Mouse (Mus musculus) urinary bladder, postnatal 4 days (tissue): ENCODE measurements around the gene Gm10277.
"Not testable (repeated sequence)": the region's sequence is repeated elsewhere in the genome, so short reads cannot be mapped to it uniquely, and the experiment has no call there.

ENCODE experiments used
- DNase-seq, 2 experiments: peaks; one replicate each; pipeline ENCODE4 v3.0.0; 2021 to 2022; ENCODE audit warnings: low spot score in 2 of 2

The Gm10277 gene

GRCm38 (mm10) chr11:77771879-77772713, 15.5 kb downstream of the Gm10277 start:
- DNase-seq: no peak

GRCm38 (mm10) chr11:77770346-77770745, 17.2 kb downstream of the Gm10277 start:
- no peak for DNase-seq

GRCm38 (mm10) chr11:77769496-77769895, 18.1 kb downstream of the Gm10277 start:
- DNase-seq: no peak

GRCm38 (mm10) chr11:77766351-77767001, 21.1 kb downstream of the Gm10277 start:
- peak in 1 of 2 experiments; percentile 52 for DNase-seq

- no peak for DNase-seq
Measured at GRCm38 (mm10) chr11:77765459-77765777, 22.1 kb downstream of the Gm10277 start.

GRCm38 (mm10) chr11:77764694-77765458, 22.7 kb downstream of the Gm10277 start:
- DNase-seq: no peak

GRCm38 (mm10) chr11:77763673-77764340, 23.7 kb downstream of the Gm10277 start:
- peak in 1 of 2 experiments; percentile 49 for DNase-seq

GRCm38 (mm10) chr11:77762783-77763672, 24.5 kb downstream of the Gm10277 start, which contains the start of gene Myo18a:
TSS of gene Myo18a (plus strand) at chr11:77763246.
- DNase-seq: peak; percentile 78 to 85

- no peak for DNase-seq
Measured at GRCm38 (mm10) chr11:77760031-77760430, 27.5 kb downstream of the Gm10277 start.

GRCm38 (mm10) chr11:77753469-77753868, 34.1 kb downstream of the Gm10277 start:
- no peak for DNase-seq

- DNase-seq: no peak
Measured at GRCm38 (mm10) chr11:77752525-77752924, 35.0 kb downstream of the Gm10277 start.

GRCm38 (mm10) chr11:77748996-77749395, 38.6 kb downstream of the Gm10277 start:
- no peak for DNase-seq

- not testable (repeated sequence) for DNase-seq
Measured at GRCm38 (mm10) chr11:77747103-77747502, 40.4 kb downstream of the Gm10277 start.

- DNase-seq: no peak
Measured at GRCm38 (mm10) chr11:77746652-77747051, 40.9 kb downstream of the Gm10277 start.

- no peak for DNase-seq
Measured at GRCm38 (mm10) chr11:77743966-77744365, 43.6 kb downstream of the Gm10277 start.

- no peak for DNase-seq
Measured at GRCm38 (mm10) chr11:77738555-77738954, 49.0 kb downstream of the Gm10277 start.

GRCm38 (mm10) chr11:77737289-77737688, 50.3 kb downstream of the Gm10277 start:
- peak; percentile 62 to 86 for DNase-seq
